Mouse (Mus musculus) testis, adult 2 months (tissue): ENCODE data around the gene Twnk. TPM values are rescaled to one million over a fixed set of nuclear protein-coding genes. Genes with fewer than 3 reads are reported as not detected.
A peak's percentile ranks its signal among the peaks of the same experiment; 100 is the strongest.

ENCODE experiments used
- H3K27ac ChIP-seq: fragments of 200-500 bp; 2 replicates; pipeline ENCODE4 v1.5.1; 2012; ENCODE audit warnings: low read depth, low read length; ENCODE audit not compliant: control insufficient read depth, insufficient read depth
- H3K27me3 ChIP-seq: fragments of 200-500 bp; 2 replicates; pipeline ENCODE4 v1.6.1; 2012; ENCODE audit warnings: mild to moderate bottlenecking, low read length, moderate library complexity; ENCODE audit not compliant: control insufficient read depth, insufficient read depth
- H3K36me3 ChIP-seq: fragments of 200-500 bp; 2 replicates; pipeline ENCODE4 v1.6.1; 2012; ENCODE audit warnings: mild to moderate bottlenecking, low read length; ENCODE audit not compliant: control insufficient read depth, insufficient read depth
- H3K4me1 ChIP-seq: fragments of 200-500 bp; 2 replicates; pipeline ENCODE4 v1.6.1; 2012; ENCODE audit warnings: low read length; ENCODE audit not compliant: control insufficient read depth, insufficient read depth
- H3K4me3 ChIP-seq: fragments of 200-500 bp; 2 replicates; pipeline ENCODE4 v1.5.1; 2012; ENCODE audit warnings: low read depth, mild to moderate bottlenecking, low read length, moderate library complexity, mixed read lengths; ENCODE audit not compliant: control insufficient read depth
- CTCF ChIP-seq: fragments of 200-500 bp; IDR thresholded peaks from 2 replicates; pipeline ENCODE4 v1.5.1; 2012; ENCODE audit warnings: low read depth, mild to moderate bottlenecking, inconsistent platforms, low read length, moderate library complexity; ENCODE audit not compliant: control insufficient read depth, insufficient read depth, insufficient replicate concordance
- POLR2A ChIP-seq: fragments of 200-500 bp; IDR thresholded peaks from 2 replicates; pipeline ENCODE4 v1.6.1; 2012; ENCODE audit warnings: low read depth, mild to moderate bottlenecking, inconsistent platforms, low read length, moderate library complexity; ENCODE audit not compliant: control insufficient read depth
- polyA plus RNA-seq: library from polyadenylated mRNA; depleted of rRNA; stranded (reverse); fragments of >200 nt; gene quantifications from 2 replicates; pipeline ENCODE4 v1.2.3, GENCODE M21; 2012

Gene Twnk
- polyA plus RNA-seq, 1 experiment = 6.2 TPM

DNA sequence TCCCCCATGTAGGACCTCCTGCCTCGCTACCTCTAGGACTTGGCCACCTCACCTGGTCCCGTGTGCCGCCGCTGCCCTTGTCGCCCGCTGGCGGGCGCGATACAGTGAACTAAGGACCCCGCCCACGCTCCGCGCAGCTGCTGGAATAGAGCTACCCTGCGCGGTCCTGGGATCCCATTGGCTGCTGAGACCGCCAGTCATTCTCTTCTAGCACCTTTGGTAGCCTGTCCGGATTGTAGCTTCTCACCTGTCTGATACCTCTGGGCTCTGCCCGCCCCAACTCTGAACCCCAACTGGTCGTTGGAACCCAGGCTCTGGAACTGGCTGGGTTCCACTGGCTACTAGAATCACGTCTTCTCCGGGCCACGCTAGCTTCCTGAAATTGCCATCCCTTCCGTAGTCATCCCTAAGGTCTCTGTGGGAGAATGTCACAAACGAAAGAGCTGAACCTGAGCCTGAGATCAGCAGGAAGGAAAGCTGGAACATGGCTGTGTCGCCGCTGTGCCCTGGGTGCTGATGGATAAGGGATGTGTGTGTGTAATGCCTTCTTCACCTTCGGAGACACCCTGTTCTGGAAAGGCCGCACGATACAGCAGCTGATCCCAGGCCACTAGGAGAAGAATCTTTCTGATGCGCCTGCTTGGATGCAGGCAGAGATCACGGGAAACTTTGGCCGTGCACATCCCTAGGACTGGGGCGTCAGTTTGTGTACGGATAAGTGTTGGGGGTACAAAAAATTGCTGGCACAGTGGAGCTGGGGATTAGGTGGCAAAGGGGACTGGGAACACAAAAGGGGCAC is 41.3 kb downstream of the Twnk start:
- H3K27me3 ChIP-seq = no peaks in the 10 kb centered on the region
- peak overlapping the region; percentile 32; the same call in 1 of the 2 replicates for H3K27ac ChIP-seq
- no peaks in the 10 kb centered on the region for H3K36me3 ChIP-seq

DNA sequence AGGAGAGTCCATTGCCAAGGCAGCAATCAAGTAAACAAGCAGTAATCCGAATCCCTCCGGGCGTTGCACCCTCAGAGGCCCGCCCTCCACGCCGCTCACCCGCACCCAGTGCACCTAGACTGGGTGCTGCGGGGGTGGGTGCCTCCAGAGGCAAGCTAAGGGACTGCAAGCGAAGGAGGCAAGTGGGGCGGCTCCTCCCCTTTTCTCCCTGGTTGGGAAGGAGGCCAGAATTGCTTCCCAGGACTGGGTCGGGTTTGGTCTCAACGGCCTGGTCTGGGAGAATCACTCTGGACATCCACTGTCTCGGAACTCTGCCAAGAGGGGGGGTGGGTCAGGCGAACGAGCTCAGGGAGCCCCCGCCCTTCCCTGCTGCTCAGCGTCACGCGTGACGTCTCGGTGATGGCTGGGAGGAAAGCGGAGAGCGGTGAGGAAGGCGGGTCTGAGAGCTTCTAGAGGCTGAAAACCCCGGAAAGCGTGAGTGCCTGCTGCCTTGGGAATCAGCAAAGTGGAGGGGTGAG is 42.0 kb downstream of the Twnk start, which contains the start of gene Sfxn3:
Gene Sfxn3, plus strand, starts transcription at position 87 of the 518 bp plus-strand sequence.
- peak within 1 kb of the TSS; percentile 79 for H3K4me3 ChIP-seq
- TF ChIP-seq POLR2A (peak; percentile 51; the same call in 1 of the 2 replicates), CTCF (peak; percentile 39; the same call in 1 of the 2 replicates)
- peak within 1 kb of the TSS; percentile 73 for H3K27ac ChIP-seq

More for the DNA sequence above, 41.3 kb downstream of the Twnk start:
- H3K4me3 ChIP-seq = peak overlapping the region; percentile 79
- TF ChIP-seq POLR2A = no peak
- 0 out of 2 replicates have a peak, but pooled peaks have one; percentile 13 for TF ChIP-seq CTCF
- H3K4me1 ChIP-seq = peaks cover 24% of the 10 kb centered on the region

DNA sequence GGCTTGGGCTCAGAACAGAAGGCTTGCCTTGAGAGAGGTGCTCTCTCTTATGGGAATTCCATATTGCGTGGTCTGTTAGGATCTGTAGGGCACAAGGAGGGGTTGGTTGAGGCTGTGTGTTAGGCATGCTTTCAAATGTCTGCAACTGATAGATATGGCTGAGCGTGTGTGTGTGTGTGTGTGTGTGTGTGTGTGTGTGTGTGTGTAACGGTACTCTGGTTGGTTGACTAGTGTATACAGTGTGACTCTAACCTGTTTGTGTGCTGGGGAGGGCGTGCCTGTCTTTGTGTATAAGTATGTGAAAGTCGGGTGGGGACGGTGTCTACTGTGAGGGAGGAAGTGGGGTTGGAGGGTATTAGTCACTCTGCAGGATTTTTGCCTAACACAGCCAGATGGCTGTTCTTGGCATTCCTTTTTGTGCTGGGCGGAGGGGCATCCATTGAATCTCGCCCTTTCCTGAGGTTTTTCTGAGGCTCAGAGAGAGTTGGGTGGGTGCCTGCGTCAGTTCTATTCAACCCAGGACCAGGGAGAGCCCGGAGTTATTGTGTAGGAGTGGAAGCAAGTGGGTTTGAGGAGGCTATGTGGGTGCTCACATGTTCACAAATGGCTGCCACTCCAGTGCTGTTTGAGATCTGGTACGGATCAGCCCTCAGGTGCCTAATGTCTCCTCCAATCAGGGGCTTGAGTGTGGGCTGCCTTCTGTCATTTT is 42.6 kb downstream of the Twnk start:
- Histone ChIP-seq H3K4me1 (peaks cover 24% of the 10 kb centered on the region), H3K36me3 (no peaks in the 10 kb centered on the region), H3K27ac (peak overlapping the region; percentile 73), H3K27me3 (no peaks in the 10 kb centered on the region), H3K4me3 (peak overlapping the region; percentile 79)
- TF ChIP-seq CTCF (no peak), POLR2A (no peak)

More for the DNA sequence above, 42.0 kb downstream of the Twnk start, which contains the start of gene Sfxn3:
- no peaks in the 10 kb centered on the region for H3K27me3 ChIP-seq
- no peaks in the 10 kb centered on the region for H3K36me3 ChIP-seq
- H3K4me1 ChIP-seq = peaks cover 24% of the 10 kb centered on the region

DNA sequence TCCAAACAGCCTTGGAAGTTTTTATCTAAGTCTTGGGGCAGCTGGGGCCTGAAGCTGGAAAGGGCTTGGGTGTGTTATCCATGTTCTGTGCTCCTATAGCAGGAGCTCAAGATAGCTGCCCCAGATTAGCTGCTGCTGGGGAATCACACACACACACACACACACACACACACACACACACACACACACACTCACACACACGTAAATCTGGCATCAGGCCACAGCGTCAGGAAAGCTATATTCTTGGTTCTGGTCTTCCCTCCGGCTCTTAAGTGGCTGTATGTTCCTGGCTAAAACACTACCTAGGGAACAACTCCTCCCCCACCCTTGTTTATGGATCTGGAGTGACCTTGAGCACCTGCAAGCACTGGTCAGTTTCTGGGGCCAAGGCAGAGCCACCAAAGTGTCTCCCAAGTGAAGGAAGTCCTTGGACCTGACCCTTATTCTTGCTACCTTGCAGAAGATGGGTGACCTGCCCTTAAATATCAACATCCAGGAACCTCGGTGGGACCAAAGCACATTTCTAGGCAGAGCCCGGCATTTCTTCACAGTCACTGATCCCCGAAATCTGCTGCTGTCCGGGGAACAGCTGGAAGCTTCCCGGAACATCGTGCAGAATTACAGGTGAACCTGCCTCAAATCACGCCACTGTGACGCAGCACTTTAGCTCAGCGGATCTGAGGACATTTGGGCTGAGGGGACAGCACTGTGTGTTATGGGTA is 43.3 kb downstream of the Twnk start:
- H3K27ac ChIP-seq = peak overlapping the region; percentile 73
- H3K4me1 ChIP-seq = peaks cover 24% of the 10 kb centered on the region
- H3K27me3 ChIP-seq = no peaks in the 10 kb centered on the region
- H3K36me3 ChIP-seq = no peaks in the 10 kb centered on the region
- no peak overlapping the region; the same call in 1 of the 2 replicates for H3K4me3 ChIP-seq
- TF ChIP-seq POLR2A (no peak), CTCF (no peak)

DNA sequence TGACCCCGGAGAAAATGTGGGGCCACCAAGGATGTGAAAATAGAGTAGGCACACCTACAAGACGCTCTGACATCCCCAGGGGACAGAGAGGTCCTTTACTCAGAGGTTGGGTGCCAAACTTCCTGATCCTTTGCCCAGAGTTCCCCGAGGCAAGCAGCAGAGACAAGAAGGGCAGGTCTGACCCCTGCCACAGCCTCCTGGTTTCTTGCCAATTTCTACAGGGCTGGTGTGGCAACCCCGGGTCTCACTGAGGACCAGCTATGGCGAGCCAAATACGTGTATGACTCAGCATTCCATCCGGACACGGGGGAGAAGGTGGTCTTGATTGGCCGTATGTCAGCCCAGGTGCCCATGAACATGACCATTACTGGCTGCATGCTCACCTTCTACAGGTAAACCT is 44.1 kb downstream of the Twnk start:
- TF ChIP-seq POLR2A (no peak), CTCF (no peak)
- Histone ChIP-seq H3K27me3 (no peaks in the 10 kb centered on the region), H3K4me3 (no peak overlapping the region)

DNA sequence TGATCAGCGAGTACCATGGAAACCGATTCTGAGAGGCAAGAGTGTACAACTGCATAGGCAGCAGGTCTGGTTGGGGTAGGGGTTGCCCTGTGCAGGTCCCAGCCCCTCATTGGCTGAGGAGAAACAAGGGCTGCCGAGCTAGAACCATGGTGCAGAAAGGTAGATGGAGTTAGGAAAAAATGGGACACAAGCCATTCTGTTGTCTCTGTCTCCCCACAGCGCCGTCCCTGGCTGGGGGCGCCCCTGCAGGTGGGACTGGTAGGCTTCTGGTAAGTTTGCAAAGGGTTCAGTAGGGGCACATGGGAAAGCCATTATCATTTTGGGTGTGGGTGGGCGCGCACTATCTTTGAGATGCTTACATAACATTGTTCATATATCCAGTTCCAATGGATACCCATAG is 48.0 kb downstream of the Twnk start:
- no peaks in the 10 kb centered on the region for H3K27me3 ChIP-seq
- TF ChIP-seq CTCF (no peak), POLR2A (no peak)

More for the DNA sequence above, 44.1 kb downstream of the Twnk start:
- peaks cover 24% of the 10 kb centered on the region for H3K4me1 ChIP-seq
- no peak overlapping the region for H3K27ac ChIP-seq
- H3K36me3 ChIP-seq = no peaks in the 10 kb centered on the region

More for the DNA sequence above, 48.0 kb downstream of the Twnk start:
- no peak overlapping the region for H3K4me3 ChIP-seq
- H3K36me3 ChIP-seq = no peaks in the 10 kb centered on the region
- H3K4me1 ChIP-seq = peaks cover under 1% of the 10 kb centered on the region; the same call in 1 of the 2 replicates
- H3K27ac ChIP-seq = no peak overlapping the region
